Mouse (Mus musculus): ENCODE results near the gene Gm20671. TPM values are rescaled to one million over a fixed set of nuclear protein-coding genes. Genes with fewer than 3 reads are reported as not detected.
"Not testable (repeated sequence)": the region's sequence is repeated elsewhere in the genome, so short reads cannot be mapped to it uniquely, and the experiment has no call there.

The Gm20671 gene
- polyA plus RNA-seq (2014; fragmentation: Nextera tagmentation; extraction: Ambion mirVana): not detected in 2 replicates

- peaks cover 39% of the 10 kb centered on the region for H3K36me3 ChIP-seq (ENCODE audit: control insufficient read depth, insufficient read depth, low read length)
- H3K27me3 ChIP-seq (replicated peaks; ENCODE audit: control insufficient read depth, insufficient read depth, low read length): no peaks in the 10 kb centered on the region
- H3K4me3 ChIP-seq (ENCODE audit: low read depth, low read length): no peak within 1 kb of the TSS
- no peak within 1 kb of the TSS for H3K4me2 ChIP-seq
- no peaks in the 10 kb centered on the region for H3K4me1 ChIP-seq (replicated peaks; ENCODE audit: control insufficient read depth, insufficient read depth, low read length)
- DNase-seq (ENCODE audit: low spot score) (no peak), ATAC-seq (replicated peaks; ENCODE audit: low FRiP score) (no peak)
- H3K9ac ChIP-seq (ENCODE audit: low read depth, low read length): no peak within 1 kb of the TSS
- no peaks in the 10 kb centered on the region for H3K9me3 ChIP-seq (ENCODE audit: control insufficient read depth, low read length)
- H3K27ac ChIP-seq (ENCODE audit: low read depth, low read length): no peak within 1 kb of the TSS
- WGBS: 85% methylated on average over 7 of the region's 7 CpGs
These were observed at the start of gene Gm20671 for GRCm38 (mm10) chr5:32827009-32827408. TSS of gene Gm20671 (minus strand) at chr5:32827109.

- H3K4me1 ChIP-seq (replicated peaks; ENCODE audit: control insufficient read depth, insufficient read depth, low read length): no peaks in the 10 kb centered on the region
- no peak overlapping the region for H3K4me2 ChIP-seq
- H3K36me3 ChIP-seq (ENCODE audit: control insufficient read depth, insufficient read depth, low read length): peaks cover 14% of the 10 kb centered on the region
- H3K27me3 ChIP-seq (replicated peaks; ENCODE audit: control insufficient read depth, insufficient read depth, low read length): no peaks in the 10 kb centered on the region
- no peak overlapping the region for H3K9ac ChIP-seq (ENCODE audit: low read depth, low read length)
- no peak overlapping the region for H3K4me3 ChIP-seq (ENCODE audit: low read depth, low read length)
- WGBS: 94% methylated on average over 5 of the region's 5 CpGs
- ATAC-seq (replicated peaks; ENCODE audit: low FRiP score) (no peak), DNase-seq (ENCODE audit: low spot score) (no peak)
- no peaks in the 10 kb centered on the region for H3K9me3 ChIP-seq (ENCODE audit: control insufficient read depth, low read length)
- no peak overlapping the region for H3K27ac ChIP-seq (ENCODE audit: low read depth, low read length)
These were observed 45.4 kb upstream of the Gm20671 start for GRCm38 (mm10) chr5:32872346-32872745.

GRCm38 (mm10) chr5:32869389-32870024 is 42.6 kb upstream of the Gm20671 start:
- 91% methylated on average over 5 of the region's 5 CpGs for WGBS
- Histone ChIP-seq H3K27ac (ENCODE audit: low read depth, low read length) (no peak overlapping the region), H3K4me2 (no peak overlapping the region), H3K9ac (ENCODE audit: low read depth, low read length) (no peak overlapping the region), H3K9me3 (ENCODE audit: control insufficient read depth, low read length) (no peaks in the 10 kb centered on the region), H3K27me3 (replicated peaks; ENCODE audit: control insufficient read depth, insufficient read depth, low read length) (no peaks in the 10 kb centered on the region), H3K36me3 (ENCODE audit: control insufficient read depth, insufficient read depth, low read length) (peaks cover 4% of the 10 kb centered on the region; the same call in 1 of the 2 replicates), H3K4me1 (replicated peaks; ENCODE audit: control insufficient read depth, insufficient read depth, low read length) (peaks cover 1% of the 10 kb centered on the region), H3K4me3 (ENCODE audit: low read depth, low read length) (no peak overlapping the region)
- ATAC-seq (replicated peaks; ENCODE audit: low FRiP score) (no peak), DNase-seq (ENCODE audit: low spot score) (no peak)

- H3K36me3 ChIP-seq (ENCODE audit: control insufficient read depth, insufficient read depth, low read length): peaks cover 2% of the 10 kb centered on the region; the same call in 1 of the 2 replicates
- no peaks in the 10 kb centered on the region for H3K9me3 ChIP-seq (ENCODE audit: control insufficient read depth, low read length)
- no peaks in the 10 kb centered on the region for H3K27me3 ChIP-seq (replicated peaks; ENCODE audit: control insufficient read depth, insufficient read depth, low read length)
- H3K4me1 ChIP-seq (replicated peaks; ENCODE audit: control insufficient read depth, insufficient read depth, low read length): peaks cover 5% of the 10 kb centered on the region
- H3K4me3 ChIP-seq (ENCODE audit: low read depth, low read length): peak within 1 kb of the TSS; percentile 67
- DNase-seq (ENCODE audit: low spot score): peak; percentile 92
- H3K27ac ChIP-seq (ENCODE audit: low read depth, low read length): peak within 1 kb of the TSS; percentile 75; the same call in 1 of the 2 replicates
- H3K4me2 ChIP-seq: peak within 1 kb of the TSS; percentile 80
- under 1% methylated on average over 59 of the region's 64 CpGs for WGBS
- peak; percentile 98 for ATAC-seq (replicated peaks; ENCODE audit: low FRiP score)
- peak within 1 kb of the TSS; percentile 72 for H3K9ac ChIP-seq (ENCODE audit: low read depth, low read length)
These were observed 36.6 kb upstream of the Gm20671 start, which contains the start of gene Depdc5 for GRCm38 (mm10) chr5:32863253-32864228. TSS of gene Depdc5 (plus strand) at chr5:32863701.

- H3K4me1 ChIP-seq (replicated peaks; ENCODE audit: control insufficient read depth, insufficient read depth, low read length): peaks cover 5% of the 10 kb centered on the region
- WGBS: 64% methylated on average over 6 of the region's 6 CpGs
- DNase-seq (ENCODE audit: low spot score) (no peak), ATAC-seq (replicated peaks; ENCODE audit: low FRiP score) (no peak)
- peak overlapping the region; percentile 61 for H3K4me2 ChIP-seq
- peak overlapping the region; percentile 67; the same call in 1 of the 2 replicates for H3K4me3 ChIP-seq (ENCODE audit: low read depth, low read length)
- H3K27ac ChIP-seq (ENCODE audit: low read depth, low read length): no peak overlapping the region
- no peaks in the 10 kb centered on the region; the same call in 1 of the 2 replicates for H3K36me3 ChIP-seq (ENCODE audit: control insufficient read depth, insufficient read depth, low read length)
- H3K9me3 ChIP-seq (ENCODE audit: control insufficient read depth, low read length): no peaks in the 10 kb centered on the region
- H3K9ac ChIP-seq (ENCODE audit: low read depth, low read length): no peak overlapping the region
- no peaks in the 10 kb centered on the region for H3K27me3 ChIP-seq (replicated peaks; ENCODE audit: control insufficient read depth, insufficient read depth, low read length)
These were observed 35.7 kb upstream of the Gm20671 start for GRCm38 (mm10) chr5:32862469-32863132.

DNA sequence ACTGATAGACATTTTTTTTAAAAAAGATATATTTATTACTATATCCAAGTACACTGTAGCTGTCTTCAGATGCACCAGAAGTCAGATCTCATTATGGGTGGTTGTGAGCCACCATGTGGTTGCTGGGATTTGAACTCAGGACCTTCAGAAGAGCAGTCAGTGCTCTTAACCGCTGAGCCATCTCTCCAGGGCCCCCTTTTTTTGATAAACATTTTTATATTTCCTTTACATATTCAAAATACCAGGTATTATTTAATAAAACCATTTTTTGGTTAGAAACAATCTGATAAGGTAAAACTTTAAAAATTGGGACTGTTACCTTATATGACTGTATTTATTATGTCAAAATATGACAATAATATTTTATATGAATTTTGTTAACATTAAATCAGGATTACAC is 34.2 kb upstream of the Gm20671 start:
- H3K4me3 ChIP-seq (ENCODE audit: low read depth, low read length): no peak overlapping the region
- H3K27ac ChIP-seq (ENCODE audit: low read depth, low read length): no peak overlapping the region
- H3K4me2 ChIP-seq: no peak overlapping the region
- DNase-seq (ENCODE audit: low spot score): no peak
- ATAC-seq (replicated peaks; ENCODE audit: low FRiP score): no peak
- H3K9ac ChIP-seq (ENCODE audit: low read depth, low read length): no peak overlapping the region
- H3K9me3 ChIP-seq (ENCODE audit: control insufficient read depth, low read length): no peaks in the 10 kb centered on the region
- H3K36me3 ChIP-seq (ENCODE audit: control insufficient read depth, insufficient read depth, low read length): no peaks in the 10 kb centered on the region
- 86% methylated on average over 1 of the region's 1 CpGs for WGBS
- H3K4me1 ChIP-seq (replicated peaks; ENCODE audit: control insufficient read depth, insufficient read depth, low read length): peaks cover 5% of the 10 kb centered on the region
- H3K27me3 ChIP-seq (replicated peaks; ENCODE audit: control insufficient read depth, insufficient read depth, low read length): no peaks in the 10 kb centered on the region

DNA sequence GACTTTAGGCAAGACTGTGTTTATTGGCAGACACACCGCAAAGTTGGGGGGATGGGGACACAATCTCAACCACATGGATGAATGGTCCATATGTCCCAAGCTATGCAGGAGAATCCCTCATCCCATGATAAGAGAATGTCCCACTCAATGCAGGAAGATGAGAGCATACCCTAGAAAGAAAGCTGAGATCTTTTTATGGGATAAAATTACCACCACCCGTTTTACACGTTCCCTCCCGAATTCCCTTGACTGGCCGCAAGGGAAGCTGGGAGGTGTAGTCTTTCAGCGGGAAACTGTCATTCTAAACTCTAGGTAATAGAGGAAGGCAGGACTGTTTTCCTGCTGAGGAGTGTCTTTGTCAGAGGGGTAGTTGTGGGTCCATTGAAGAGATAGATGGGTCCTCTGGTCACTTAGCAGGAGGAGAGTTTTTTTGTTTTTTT is 30.9 kb upstream of the Gm20671 start:
- ATAC-seq (replicated peaks; ENCODE audit: low FRiP score) (no peak), DNase-seq (ENCODE audit: low spot score) (peak; percentile 51)
- H3K27me3 ChIP-seq (replicated peaks; ENCODE audit: control insufficient read depth, insufficient read depth, low read length): no peaks in the 10 kb centered on the region
- no peaks in the 10 kb centered on the region for H3K36me3 ChIP-seq (ENCODE audit: control insufficient read depth, insufficient read depth, low read length)
- H3K4me1 ChIP-seq (replicated peaks; ENCODE audit: control insufficient read depth, insufficient read depth, low read length): peaks cover 2% of the 10 kb centered on the region
- peak overlapping the region; percentile 54 for H3K9ac ChIP-seq (ENCODE audit: low read depth, low read length)
- H3K4me3 ChIP-seq (ENCODE audit: low read depth, low read length): peak overlapping the region; percentile 46
- 6% methylated on average over 6 of the region's 6 CpGs for WGBS
- peak overlapping the region; percentile 60 for H3K4me2 ChIP-seq
- no peaks in the 10 kb centered on the region for H3K9me3 ChIP-seq (ENCODE audit: control insufficient read depth, low read length)
- H3K27ac ChIP-seq (ENCODE audit: low read depth, low read length): no peak overlapping the region; the same call in 1 of the 2 replicates

DNA sequence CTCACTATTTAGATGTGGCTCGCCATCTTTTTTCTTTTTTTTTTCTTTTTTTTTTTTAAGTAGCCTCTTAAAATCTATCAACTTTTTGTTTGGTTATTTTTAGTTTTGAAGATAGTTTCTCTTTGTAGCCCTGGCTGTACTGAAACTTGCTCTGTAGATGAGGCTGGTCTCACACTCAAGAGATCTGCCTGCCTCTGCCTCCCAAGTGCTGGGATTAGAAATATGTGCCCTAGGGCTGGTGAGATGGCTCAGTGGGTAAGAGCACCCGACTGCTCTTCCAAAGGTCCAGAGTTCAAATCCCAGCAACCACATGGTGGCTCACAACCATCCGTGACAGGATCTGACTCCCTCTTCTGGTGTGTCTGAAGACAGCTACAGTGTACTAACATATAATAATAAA is 28.4 kb upstream of the Gm20671 start:
- H3K4me3 ChIP-seq (ENCODE audit: low read depth, low read length); H3K9ac ChIP-seq (ENCODE audit: low read depth, low read length); H3K9me3 ChIP-seq (ENCODE audit: control insufficient read depth, low read length); H3K27me3 ChIP-seq (replicated peaks; ENCODE audit: control insufficient read depth, insufficient read depth, low read length); DNase-seq (ENCODE audit: low spot score); H3K27ac ChIP-seq (ENCODE audit: low read depth, low read length); ATAC-seq (replicated peaks; ENCODE audit: low FRiP score); H3K36me3 ChIP-seq (ENCODE audit: control insufficient read depth, insufficient read depth, low read length); H3K4me2 ChIP-seq: not testable (repeated sequence)
- H3K4me1 ChIP-seq (replicated peaks; ENCODE audit: control insufficient read depth, insufficient read depth, low read length): peaks cover 15% of the 10 kb centered on the region
- 95% methylated on average over 2 of the region's 3 CpGs for WGBS
